Mouse (Mus musculus): Measurements from ENCODE around the gene Creld2.

GRCm38 (mm10) chr15:88827466-88827865 lies 8.0 kb downstream of the Creld2 start:
- no peak for TF ChIP-seq POLR2A (IDR thresholded peaks at IDR 0.05; ENCODE audit: borderline replicate concordance, extremely low read depth, low read depth, low read length)
- TF ChIP-seq CTCF (IDR thresholded peaks at IDR 0.05; ENCODE audit: insufficient read depth, low read length), result no peak
